Mouse (Mus musculus) stomach, postnatal 0 days (tissue): Measurements from ENCODE around the gene Lix1l. TPM values are rescaled to one million over a fixed set of nuclear protein-coding genes. Genes with fewer than 3 reads are reported as not detected.
"Not testable (repeated sequence)": the region's sequence is repeated elsewhere in the genome, so short reads cannot be mapped to it uniquely, and the experiment has no call there.

Experiments
- ATAC-seq: fragments of 200-750 bp; cut with Nextera tagmentation; 2 replicates; pipeline ENCODE4 v1.8.0; 2017; ENCODE audit not compliant: low FRiP score, low TSS enrichment
- DNase-seq: peaks from one replicate; pipeline ENCODE4 v3.0.0-alpha.2; 2016; ENCODE audit warnings: low spot score
- H3K27ac ChIP-seq: fragments of 300-500 bp; sonication (generic); replicated peaks from 2 replicates; pipeline ENCODE4 v1.5.1; 2014; ENCODE audit warnings: mild to moderate bottlenecking, control low read depth
- H3K27me3 ChIP-seq: fragments of 300-500 bp; sonication (generic); 2 replicates; pipeline ENCODE4 v1.6.1; 2014; ENCODE audit warnings: low read length; ENCODE audit not compliant: control insufficient read depth, insufficient read depth
- H3K36me3 ChIP-seq: fragments of 300-500 bp; sonication (generic); 2 replicates; pipeline ENCODE4 v1.6.1; 2014; ENCODE audit warnings: low read length, mixed read lengths; ENCODE audit not compliant: control insufficient read depth, insufficient read depth
- H3K4me1 ChIP-seq: fragments of 300-500 bp; sonication (generic); replicated peaks from 2 replicates; pipeline ENCODE4 v1.6.1; 2014; ENCODE audit warnings: antibody characterized with exemption; ENCODE audit not compliant: control insufficient read depth, insufficient read depth
- H3K4me2 ChIP-seq: fragments of 300-500 bp; sonication (generic); replicated peaks from 2 replicates; pipeline ENCODE4 v1.6.1; 2014; ENCODE audit warnings: low read depth, mild to moderate bottlenecking, control low read depth, moderate library complexity
- H3K4me3 ChIP-seq: fragments of 300-500 bp; sonication (generic); 2 replicates; pipeline ENCODE4 v1.5.1; 2014; ENCODE audit warnings: low read depth, low read length, control low read depth
- H3K9ac ChIP-seq: fragments of 300-500 bp; sonication (generic); 2 replicates; pipeline ENCODE4 v1.6.1; 2014; ENCODE audit warnings: mild to moderate bottlenecking, low read length, control low read depth, mixed read lengths
- H3K9me3 ChIP-seq: fragments of 300-500 bp; sonication (generic); 2 replicates; pipeline ENCODE4 v1.6.1; 2016; ENCODE audit warnings: low read length; ENCODE audit not compliant: control insufficient read depth
- CTCF ChIP-seq: IDR thresholded peaks from 2 replicates; pipeline ENCODE4 v1.5.1; 2016; ENCODE audit warnings: antibody characterized with exemption, low read depth, mild to moderate bottlenecking, moderate library complexity
- EP300 ChIP-seq: optimal IDR thresholded peaks from 2 replicates; pipeline ENCODE3; 2016; ENCODE audit warnings: antibody characterized with exemption
- WGBS: fragments of 180-500 bp; shearing (Covaris S2); extraction: QIAGEN DNeasy Blood & Tissue Kit; methylation state at CpG from one replicate; pipeline ENCODE4 v1.1.7; 2014; 5-methylcytosine and 5-hydroxymethylcytosine counted together
- polyA plus RNA-seq: library from polyadenylated mRNA; unstranded; fragments of >200 nt; fragmentation: Nextera tagmentation; extraction: Ambion mirVana; gene quantifications from 2 replicates; pipeline ENCODE4 v1.2.1, GENCODE M21; 2015

Lix1l gene
- polyA plus RNA-seq, 1 experiment from 2014 or later, result 3.8 TPM

DNA sequence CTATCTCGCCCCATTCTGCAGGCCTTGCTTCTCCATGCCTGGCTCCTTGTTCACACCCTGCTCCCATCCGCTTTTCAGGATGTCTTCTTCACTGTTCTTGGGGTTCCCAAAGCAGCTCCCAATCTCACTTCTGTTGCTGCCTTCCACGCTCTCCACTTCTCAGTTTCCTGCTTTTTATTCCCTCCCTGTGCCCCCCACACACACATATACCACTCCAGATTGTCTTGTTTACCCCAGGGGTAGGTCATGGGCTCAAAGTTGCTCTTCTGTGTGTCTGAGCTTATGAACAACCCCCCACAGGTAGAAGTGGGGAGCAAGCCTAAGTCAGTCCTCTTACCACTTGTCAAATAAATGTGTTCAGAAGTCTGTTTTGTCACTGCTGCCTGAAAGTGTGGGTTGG is 1.5 kb upstream of the Lix1l start:
- no peaks in the 10 kb centered on the region for H3K9me3 ChIP-seq
- no peaks in the 10 kb centered on the region for H3K36me3 ChIP-seq
- DNase-seq (no peak), ATAC-seq (no peak)
- no peak overlapping the region for H3K4me3 ChIP-seq
- WGBS, result 85% methylated on average over 3 of the region's 3 CpGs
- H3K27ac ChIP-seq, result no peak overlapping the region
- no peaks in the 10 kb centered on the region for H3K27me3 ChIP-seq
- TF ChIP-seq EP300, result no peak
- TF ChIP-seq CTCF, result no peak
- no peak overlapping the region for H3K4me2 ChIP-seq
- H3K9ac ChIP-seq, result no peak overlapping the region
- H3K4me1 ChIP-seq, result 0 out of 2 replicates have a peak, but pooled peaks cover 3% of the 10 kb centered on the region

DNA sequence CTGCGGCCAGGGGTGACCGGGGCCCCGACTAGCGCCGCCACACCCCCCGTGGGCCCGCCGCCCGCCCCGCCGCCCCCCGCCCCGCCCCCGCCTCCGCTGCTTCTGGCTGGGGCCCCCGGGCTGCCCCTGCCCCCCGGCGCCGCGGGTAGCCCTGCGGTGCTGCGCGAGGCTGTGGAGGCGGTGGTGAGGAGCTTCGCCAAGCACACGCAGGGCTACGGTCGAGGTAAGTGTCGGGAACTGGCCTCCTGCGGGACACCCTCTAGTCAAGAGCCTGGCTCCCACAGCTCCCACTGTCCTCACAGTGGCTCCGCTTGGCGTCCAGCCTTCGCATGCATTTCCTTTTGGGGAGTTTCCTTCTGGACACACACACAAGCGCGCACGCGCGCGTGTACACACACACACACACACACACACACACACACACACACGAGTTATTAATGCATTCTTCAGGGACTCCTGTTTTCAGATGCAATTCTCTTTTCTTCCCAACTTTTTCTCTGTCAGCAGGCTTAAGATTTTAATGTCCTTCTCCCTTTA is 370 bp downstream of the Lix1l start:
- Histone ChIP-seq H3K4me2 (peak overlapping the region; percentile 69), H3K27me3 (no peaks in the 10 kb centered on the region), H3K9me3 (no peaks in the 10 kb centered on the region), H3K9ac (peak overlapping the region; percentile 72), H3K4me3 (peak overlapping the region; percentile 61), H3K27ac (peak overlapping the region; percentile 97), H3K4me1 (0 out of 2 replicates have a peak, but pooled peaks cover 3% of the 10 kb centered on the region), H3K36me3 (no peaks in the 10 kb centered on the region)
- WGBS, result under 1% methylated on average over 30 of the region's 40 CpGs
- TF ChIP-seq EP300, result no peak
- peak; percentile 60 for DNase-seq
- peak; percentile 62 for ATAC-seq

DNA sequence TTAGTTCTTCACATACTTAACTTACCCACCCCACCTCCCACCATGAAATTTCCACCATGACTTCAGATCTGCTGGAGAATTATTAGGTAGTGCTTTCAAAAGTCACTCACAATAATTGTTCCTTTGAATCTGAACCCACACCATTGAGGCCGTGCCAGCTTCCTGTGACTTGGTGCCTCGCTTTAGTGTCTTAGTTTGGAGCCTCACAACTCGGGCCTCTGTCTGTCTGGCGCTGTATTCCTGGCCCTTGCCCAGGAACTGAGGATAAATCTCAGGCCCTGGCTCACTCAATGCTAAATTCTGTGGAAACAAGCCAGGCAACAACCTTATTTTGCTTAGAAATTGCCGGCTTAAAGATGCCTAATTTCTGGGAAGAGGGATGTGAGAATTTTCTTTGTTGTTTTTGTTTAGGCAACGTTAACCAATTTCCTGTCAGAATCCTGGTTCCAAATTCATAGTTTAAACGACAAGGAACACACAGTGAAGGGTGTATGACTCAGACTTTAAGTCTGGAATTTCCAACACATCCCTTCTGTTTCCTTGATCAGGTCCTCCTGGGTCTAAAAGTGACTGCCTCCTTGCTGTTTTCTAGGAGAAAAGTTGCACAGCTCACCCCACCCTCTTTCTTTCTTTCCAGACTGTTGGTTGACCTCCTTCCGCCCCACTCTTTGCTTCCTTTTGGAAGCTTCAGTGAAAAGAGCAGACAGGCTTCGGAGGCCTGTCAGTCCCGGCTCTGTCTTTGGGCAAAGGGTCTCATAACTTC is 1.2 kb downstream of the Lix1l start:
- Histone ChIP-seq H3K36me3 (no peaks in the 10 kb centered on the region), H3K4me1 (0 out of 2 replicates have a peak, but pooled peaks cover 3% of the 10 kb centered on the region), H3K4me3 (peak overlapping the region; percentile 61), H3K9me3 (no peaks in the 10 kb centered on the region), H3K9ac (peak overlapping the region; percentile 72), H3K27ac (peak overlapping the region; percentile 97), H3K4me2 (peak overlapping the region; percentile 69), H3K27me3 (no peaks in the 10 kb centered on the region)
- WGBS, result 30% methylated on average over 10 of the region's 10 CpGs
- ATAC-seq (no peak), DNase-seq (no peak)
- TF ChIP-seq EP300, result no peak
- TF ChIP-seq CTCF, result peak; percentile 7; the same call in 1 of the 2 replicates

DNA sequence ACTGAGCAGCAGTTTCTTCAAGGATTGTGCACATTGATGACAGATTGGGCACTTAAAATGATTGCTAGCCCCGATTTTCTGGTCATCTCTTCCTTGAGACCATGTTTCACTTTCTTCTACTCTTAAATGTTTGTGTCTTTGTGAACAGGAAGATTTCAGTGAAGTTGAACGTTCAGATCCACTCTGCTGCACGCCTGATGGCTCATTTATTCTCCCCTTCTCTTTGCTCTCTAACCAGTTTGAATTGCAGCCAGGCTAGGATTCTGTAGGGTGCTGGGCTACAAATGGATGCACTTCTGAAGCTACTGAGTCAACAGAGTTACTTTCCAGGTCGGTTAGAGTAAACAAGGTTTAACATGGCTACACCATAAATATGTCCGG is 1.7 kb downstream of the Lix1l start:
- DNase-seq, result no peak
- TF ChIP-seq EP300, result no peak
- no peak for TF ChIP-seq CTCF
- Histone ChIP-seq H3K27me3 (no peaks in the 10 kb centered on the region), H3K4me2 (peak overlapping the region; percentile 69), H3K4me1 (0 out of 2 replicates have a peak, but pooled peaks cover 3% of the 10 kb centered on the region), H3K4me3 (peak overlapping the region; percentile 61), H3K9me3 (no peaks in the 10 kb centered on the region), H3K27ac (peak overlapping the region; percentile 97), H3K36me3 (no peaks in the 10 kb centered on the region), H3K9ac (peak overlapping the region; percentile 47; the same call in 1 of the 2 replicates)
- no peak for ATAC-seq
- WGBS, result 17% methylated on average over 5 of the region's 5 CpGs

DNA sequence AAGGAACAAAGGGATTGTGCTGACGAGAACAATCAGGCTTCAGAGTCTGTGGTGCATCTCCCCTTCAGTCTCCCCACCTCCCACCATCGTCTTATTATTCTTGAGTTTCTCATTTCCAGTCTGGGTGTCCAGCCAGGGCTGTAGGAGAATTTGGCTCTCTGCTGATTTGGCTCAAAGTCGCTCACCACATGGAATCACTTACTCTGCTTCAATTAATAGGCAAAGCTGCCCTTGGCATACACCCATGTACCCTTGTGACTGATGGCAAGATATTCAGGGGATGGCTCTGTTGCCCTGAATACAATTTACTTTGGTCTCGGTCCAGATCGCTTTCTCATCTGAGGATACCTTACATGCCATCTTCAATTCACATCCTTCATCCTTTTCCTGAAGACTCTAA is 2.4 kb downstream of the Lix1l start:
- H3K9ac ChIP-seq, result no peak overlapping the region
- H3K4me1 ChIP-seq, result no peaks in the 10 kb centered on the region
- 43% methylated on average over 5 of the region's 5 CpGs for WGBS
- H3K4me3 ChIP-seq, result 0 out of 2 replicates have a peak overlapping the region, but pooled peaks have one; percentile 61
- H3K9me3 ChIP-seq, result no peaks in the 10 kb centered on the region
- peak overlapping the region; percentile 97 for H3K27ac ChIP-seq
- no peaks in the 10 kb centered on the region for H3K36me3 ChIP-seq
- no peak for DNase-seq
- ATAC-seq, result no peak
- peak overlapping the region; percentile 69; the same call in 1 of the 2 replicates for H3K4me2 ChIP-seq
- H3K27me3 ChIP-seq, result no peaks in the 10 kb centered on the region
- TF ChIP-seq CTCF (no peak), EP300 (no peak)

DNA sequence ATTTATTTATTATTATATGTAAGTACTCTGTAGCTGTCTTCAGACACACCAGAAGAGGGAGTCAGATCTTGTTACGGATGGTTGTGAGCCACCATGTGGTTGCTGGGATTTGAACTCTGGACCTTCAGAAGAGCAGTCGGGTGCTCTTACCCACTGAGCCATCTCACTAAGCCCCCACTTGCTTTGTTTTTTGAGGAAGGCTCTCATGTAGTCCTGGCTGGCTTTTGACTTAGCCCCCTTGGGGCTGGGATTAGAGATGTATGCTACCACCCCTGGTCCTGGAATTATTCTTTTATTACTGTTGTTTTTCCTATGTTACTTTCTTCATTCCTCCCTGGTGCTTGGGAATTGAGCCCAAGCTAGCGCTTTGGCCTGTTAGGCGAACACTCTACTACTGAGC is 5.1 kb downstream of the Lix1l start:
- not testable (repeated sequence) for H3K4me3 ChIP-seq, H3K27ac ChIP-seq, H3K9ac ChIP-seq, H3K27me3 ChIP-seq, DNase-seq, H3K4me1 ChIP-seq, H3K4me2 ChIP-seq, H3K36me3 ChIP-seq, H3K9me3 ChIP-seq, ATAC-seq
- 87% methylated on average over 3 of the region's 4 CpGs for WGBS
